Mouse (Mus musculus): ENCODE measurements around the gene Ptcd3. TPM values are rescaled to one million over a fixed set of nuclear protein-coding genes. Genes with fewer than 3 reads are reported as not detected.
"Not testable (repeated sequence)": the region's sequence is repeated elsewhere in the genome, so short reads cannot be mapped to it uniquely, and the experiment has no call there.

The Ptcd3 gene
- total and polyA plus RNA-seq, 2 experiments from 2014 or later = 84.8 to 95.6 TPM

GRCm38 (mm10) chr6:71930053-71930452, 21.5 kb upstream of the Ptcd3 start:
- 86% methylated on average over 10 of the region's 10 CpGs for WGBS
- H3K9me3 ChIP-seq (replicated peaks; ENCODE audit: control insufficient read depth, low read length) = no peaks in the 10 kb centered on the region
- no peak overlapping the region for H3K4me3 ChIP-seq (ENCODE audit: low read depth, low read length)
- peaks cover 12% of the 10 kb centered on the region for H3K4me1 ChIP-seq (ENCODE audit: control insufficient read depth, insufficient read depth)
- ATAC-seq (ENCODE audit: insufficient read depth, low read depth) (no peak), DNase-seq (ENCODE audit: low spot score) (no peak)
- no peaks in the 10 kb centered on the region for H3K27me3 ChIP-seq (ENCODE audit: control insufficient read depth, insufficient read depth, low read length)
- no peak overlapping the region for H3K27ac ChIP-seq (ENCODE audit: low read depth)
- no peak overlapping the region for H3K4me2 ChIP-seq (ENCODE audit: low read depth, low read length)
- no peak overlapping the region for H3K9ac ChIP-seq (replicated peaks; ENCODE audit: low read depth, low read length)
- peaks cover 60% of the 10 kb centered on the region for H3K36me3 ChIP-seq (replicated peaks; ENCODE audit: control insufficient read depth, insufficient read depth, low read length)
- TF ChIP-seq CTCF (IDR thresholded peaks at IDR 0.05; ENCODE audit: low read depth) = no peak
- no peak for TF ChIP-seq EP300 (IDR thresholded peaks at IDR 0.05; ENCODE audit: low read depth)

DNA sequence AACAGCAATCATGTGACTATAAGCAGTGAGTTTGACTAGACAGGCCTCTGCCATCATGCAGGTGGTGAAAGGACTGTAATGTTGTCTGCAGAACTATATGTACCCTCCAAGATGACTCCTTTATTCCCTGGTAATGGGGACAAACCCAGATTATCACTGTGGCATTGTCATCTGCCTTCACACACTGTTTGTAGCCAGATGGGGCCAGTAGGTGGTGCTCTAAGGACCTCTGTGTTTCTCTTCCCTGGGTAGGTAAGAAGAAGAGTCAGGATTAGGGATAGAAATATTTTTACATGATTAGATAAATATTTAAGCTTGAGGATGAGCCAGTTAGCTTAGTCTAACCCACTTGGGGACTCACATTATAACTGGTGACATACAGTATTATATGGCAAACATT, 19.4 kb upstream of the Ptcd3 start:
- H3K4me1 ChIP-seq (ENCODE audit: control insufficient read depth, insufficient read depth) = no peaks in the 10 kb centered on the region
- no peak for ATAC-seq (ENCODE audit: insufficient read depth, low read depth)
- peak; percentile 66 for DNase-seq (ENCODE audit: low spot score)
- H3K27me3 ChIP-seq (ENCODE audit: control insufficient read depth, insufficient read depth, low read length) = no peaks in the 10 kb centered on the region
- H3K4me3 ChIP-seq (ENCODE audit: low read depth, low read length) = no peak overlapping the region
- TF ChIP-seq EP300 (IDR thresholded peaks at IDR 0.05; ENCODE audit: low read depth) (no peak), CTCF (IDR thresholded peaks at IDR 0.05; ENCODE audit: low read depth) (peak; percentile 88)
- no peak overlapping the region for H3K9ac ChIP-seq (replicated peaks; ENCODE audit: low read depth, low read length)
- H3K9me3 ChIP-seq (replicated peaks; ENCODE audit: control insufficient read depth, low read length) = no peaks in the 10 kb centered on the region
- no peak overlapping the region for H3K4me2 ChIP-seq (ENCODE audit: low read depth, low read length)
- peaks cover 75% of the 10 kb centered on the region for H3K36me3 ChIP-seq (replicated peaks; ENCODE audit: control insufficient read depth, insufficient read depth, low read length)
- H3K27ac ChIP-seq (ENCODE audit: low read depth) = no peak overlapping the region

GRCm38 (mm10) chr6:71925233-71925632, 16.7 kb upstream of the Ptcd3 start:
- not testable (repeated sequence) for H3K27me3 ChIP-seq (ENCODE audit: control insufficient read depth, insufficient read depth, low read length); H3K9ac ChIP-seq (replicated peaks; ENCODE audit: low read depth, low read length); H3K4me2 ChIP-seq (ENCODE audit: low read depth, low read length); H3K27ac ChIP-seq (ENCODE audit: low read depth); H3K9me3 ChIP-seq (replicated peaks; ENCODE audit: control insufficient read depth, low read length); H3K4me3 ChIP-seq (ENCODE audit: low read depth, low read length); H3K4me1 ChIP-seq (ENCODE audit: control insufficient read depth, insufficient read depth); DNase-seq (ENCODE audit: low spot score); ATAC-seq (ENCODE audit: insufficient read depth, low read depth)
- 83% methylated on average over 5 of the region's 5 CpGs for WGBS
- peaks cover 75% of the 10 kb centered on the region for H3K36me3 ChIP-seq (replicated peaks; ENCODE audit: control insufficient read depth, insufficient read depth, low read length)

- H3K27me3 ChIP-seq (ENCODE audit: control insufficient read depth, insufficient read depth, low read length) = no peaks in the 10 kb centered on the region
- DNase-seq (ENCODE audit: low spot score) (no peak), ATAC-seq (ENCODE audit: insufficient read depth, low read depth) (no peak)
- H3K4me3 ChIP-seq (ENCODE audit: low read depth, low read length) = no peak overlapping the region
- no peaks in the 10 kb centered on the region for H3K4me1 ChIP-seq (ENCODE audit: control insufficient read depth, insufficient read depth)
- peaks cover 85% of the 10 kb centered on the region for H3K36me3 ChIP-seq (replicated peaks; ENCODE audit: control insufficient read depth, insufficient read depth, low read length)
- WGBS = 93% methylated on average over 7 of the region's 7 CpGs
- no peak overlapping the region for H3K9ac ChIP-seq (replicated peaks; ENCODE audit: low read depth, low read length)
- no peak overlapping the region for H3K27ac ChIP-seq (ENCODE audit: low read depth)
- no peak for TF ChIP-seq CTCF (IDR thresholded peaks at IDR 0.05; ENCODE audit: low read depth)
- TF ChIP-seq EP300 (IDR thresholded peaks at IDR 0.05; ENCODE audit: low read depth) = no peak
- no peaks in the 10 kb centered on the region for H3K9me3 ChIP-seq (replicated peaks; ENCODE audit: control insufficient read depth, low read length)
- H3K4me2 ChIP-seq (ENCODE audit: low read depth, low read length) = no peak overlapping the region
These were observed 12.2 kb upstream of the Ptcd3 start for GRCm38 (mm10) chr6:71920752-71921151.

GRCm38 (mm10) chr6:71911686-71912450, 3.3 kb upstream of the Ptcd3 start:
- Histone ChIP-seq H3K27ac (ENCODE audit: low read depth) (peak overlapping the region; percentile 86), H3K4me3 (ENCODE audit: low read depth, low read length) (no peak overlapping the region), H3K4me2 (ENCODE audit: low read depth, low read length) (peak overlapping the region; percentile 9; the same call in 1 of the 2 replicates), H3K27me3 (ENCODE audit: control insufficient read depth, insufficient read depth, low read length) (no peaks in the 10 kb centered on the region), H3K36me3 (replicated peaks; ENCODE audit: control insufficient read depth, insufficient read depth, low read length) (peaks cover 19% of the 10 kb centered on the region), H3K9ac (replicated peaks; ENCODE audit: low read depth, low read length) (no peak overlapping the region), H3K4me1 (ENCODE audit: control insufficient read depth, insufficient read depth) (peaks cover 27% of the 10 kb centered on the region), H3K9me3 (replicated peaks; ENCODE audit: control insufficient read depth, low read length) (no peaks in the 10 kb centered on the region)
- ATAC-seq (ENCODE audit: insufficient read depth, low read depth) (peak; percentile 60), DNase-seq (ENCODE audit: low spot score) (peak; percentile 72)
- 38% methylated on average over 5 of the region's 5 CpGs for WGBS
- TF ChIP-seq EP300 (IDR thresholded peaks at IDR 0.05; ENCODE audit: low read depth) (no peak), CTCF (IDR thresholded peaks at IDR 0.05; ENCODE audit: low read depth) (no peak)

GRCm38 (mm10) chr6:71909840-71910239, 1.3 kb upstream of the Ptcd3 start:
- ATAC-seq (ENCODE audit: insufficient read depth, low read depth) = no peak
- DNase-seq (ENCODE audit: low spot score) = no peak

More at GRCm38 (mm10) chr6:71909840-71910239, 1.3 kb upstream of the Ptcd3 start:
- Histone ChIP-seq H3K27ac (ENCODE audit: low read depth) (no peak overlapping the region), H3K36me3 (replicated peaks; ENCODE audit: control insufficient read depth, insufficient read depth, low read length) (peaks cover 14% of the 10 kb centered on the region), H3K4me2 (ENCODE audit: low read depth, low read length) (peak overlapping the region; percentile 77), H3K9me3 (replicated peaks; ENCODE audit: control insufficient read depth, low read length) (no peaks in the 10 kb centered on the region), H3K27me3 (ENCODE audit: control insufficient read depth, insufficient read depth, low read length) (no peaks in the 10 kb centered on the region), H3K4me1 (ENCODE audit: control insufficient read depth, insufficient read depth) (peaks cover 27% of the 10 kb centered on the region), H3K4me3 (ENCODE audit: low read depth, low read length) (peak overlapping the region; percentile 81), H3K9ac (replicated peaks; ENCODE audit: low read depth, low read length) (no peak overlapping the region)
- 62% methylated on average over 6 of the region's 6 CpGs for WGBS
- TF ChIP-seq EP300 (IDR thresholded peaks at IDR 0.05; ENCODE audit: low read depth) = no peak
- TF ChIP-seq CTCF (IDR thresholded peaks at IDR 0.05; ENCODE audit: low read depth) = no peak

Data from heart, postnatal 0 days (tissue).